Mouse (Mus musculus): ENCODE results near the gene Lcmt2. TPM values are rescaled to one million over a fixed set of nuclear protein-coding genes. Genes with fewer than 3 reads are reported as not detected.

The Lcmt2 gene
- polyA plus RNA-seq, 1 experiment from 2014 or later, result 22.3 TPM

DNA sequence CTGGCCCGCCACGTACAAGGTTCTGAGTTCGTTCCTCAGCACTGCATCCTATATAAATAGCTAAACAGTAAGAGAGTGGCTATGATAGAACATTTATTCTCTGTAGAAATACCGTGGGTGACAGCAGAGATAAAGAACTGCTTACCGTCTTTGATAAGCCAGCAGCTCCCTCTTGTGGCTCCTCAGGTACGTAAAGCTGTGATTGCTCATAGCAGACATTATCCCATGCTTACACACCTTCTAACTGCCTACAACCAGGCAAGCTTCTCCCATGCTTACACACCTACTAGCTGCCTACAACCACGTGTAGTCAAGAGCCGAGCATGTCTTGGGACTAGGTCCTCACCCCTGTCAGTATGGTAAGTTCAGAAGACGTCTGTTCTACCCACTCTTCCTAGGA, 38.4 kb downstream of the Lcmt2 start:
- 27% methylated on average over 9 of the region's 9 CpGs for WGBS
- ATAC-seq (ENCODE audit: low FRiP score), result no peak
- no peaks in the 10 kb centered on the region for H3K4me1 ChIP-seq

DNA sequence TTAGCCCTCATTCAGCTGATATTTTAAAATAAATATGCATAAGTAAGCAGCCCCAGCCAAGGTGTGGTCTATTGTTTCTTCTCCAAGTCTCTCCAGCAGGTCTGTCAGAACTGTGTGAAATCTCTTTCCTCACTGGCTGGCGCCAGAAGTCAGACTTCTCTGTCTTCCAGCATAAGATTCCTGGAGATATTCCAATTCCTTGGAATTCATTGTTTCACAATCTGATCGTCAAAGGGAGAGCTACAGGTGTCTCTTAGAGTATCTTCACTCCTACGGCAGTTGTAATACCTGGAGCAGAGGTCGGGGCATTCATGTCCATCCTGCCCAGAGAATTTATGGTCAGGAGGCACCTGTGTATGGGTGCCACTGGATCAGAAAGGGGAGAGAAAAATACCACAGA, 50.7 kb downstream of the Lcmt2 start:
- H3K9ac ChIP-seq, result no peak overlapping the region
- H3K9me3 ChIP-seq (replicated peaks), result no peaks in the 10 kb centered on the region
- H3K4me3 ChIP-seq, result no peak overlapping the region
- H3K4me1 ChIP-seq, result no peaks in the 10 kb centered on the region
- H3K27ac ChIP-seq, result no peak overlapping the region
- no peak for ATAC-seq (ENCODE audit: low FRiP score)
- WGBS, result 75% methylated on average over 4 of the region's 4 CpGs
- H3K36me3 ChIP-seq, result no peaks in the 10 kb centered on the region
- no peak overlapping the region for H3K4me2 ChIP-seq (replicated peaks)
- no peaks in the 10 kb centered on the region for H3K27me3 ChIP-seq

More for the DNA sequence above, 38.4 kb downstream of the Lcmt2 start:
- Histone ChIP-seq H3K4me3 (no peak overlapping the region), H3K36me3 (no peaks in the 10 kb centered on the region), H3K27ac (no peak overlapping the region), H3K27me3 (no peaks in the 10 kb centered on the region), H3K9me3 (replicated peaks) (no peaks in the 10 kb centered on the region), H3K4me2 (replicated peaks) (no peak overlapping the region), H3K9ac (no peak overlapping the region)

DNA sequence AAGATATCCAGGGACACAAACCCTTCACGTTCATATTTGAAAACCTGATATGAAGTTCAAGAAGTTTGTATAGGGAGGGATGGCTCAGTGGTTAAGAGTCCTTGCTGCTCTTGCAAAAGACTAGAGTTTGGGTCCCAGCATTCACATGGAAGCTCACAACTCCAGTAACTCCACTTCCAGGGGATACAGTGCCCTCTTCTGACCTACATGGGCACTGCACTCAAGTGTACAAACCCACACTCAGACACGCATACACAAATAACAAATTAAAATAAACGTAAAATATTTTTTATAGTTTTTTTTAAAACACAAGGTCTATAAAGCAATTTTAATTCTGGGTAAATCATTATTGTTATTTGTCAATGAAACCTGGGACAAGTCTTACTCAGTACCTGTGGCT, 51.9 kb downstream of the Lcmt2 start:
- Histone ChIP-seq H3K4me3 (no peak overlapping the region), H3K27me3 (no peaks in the 10 kb centered on the region), H3K4me2 (replicated peaks) (no peak overlapping the region), H3K27ac (no peak overlapping the region), H3K9ac (no peak overlapping the region), H3K9me3 (replicated peaks) (no peaks in the 10 kb centered on the region), H3K4me1 (no peaks in the 10 kb centered on the region), H3K36me3 (no peaks in the 10 kb centered on the region)
- no peak for ATAC-seq (ENCODE audit: low FRiP score)
- WGBS, result 92% methylated on average over 3 of the region's 3 CpGs

DNA sequence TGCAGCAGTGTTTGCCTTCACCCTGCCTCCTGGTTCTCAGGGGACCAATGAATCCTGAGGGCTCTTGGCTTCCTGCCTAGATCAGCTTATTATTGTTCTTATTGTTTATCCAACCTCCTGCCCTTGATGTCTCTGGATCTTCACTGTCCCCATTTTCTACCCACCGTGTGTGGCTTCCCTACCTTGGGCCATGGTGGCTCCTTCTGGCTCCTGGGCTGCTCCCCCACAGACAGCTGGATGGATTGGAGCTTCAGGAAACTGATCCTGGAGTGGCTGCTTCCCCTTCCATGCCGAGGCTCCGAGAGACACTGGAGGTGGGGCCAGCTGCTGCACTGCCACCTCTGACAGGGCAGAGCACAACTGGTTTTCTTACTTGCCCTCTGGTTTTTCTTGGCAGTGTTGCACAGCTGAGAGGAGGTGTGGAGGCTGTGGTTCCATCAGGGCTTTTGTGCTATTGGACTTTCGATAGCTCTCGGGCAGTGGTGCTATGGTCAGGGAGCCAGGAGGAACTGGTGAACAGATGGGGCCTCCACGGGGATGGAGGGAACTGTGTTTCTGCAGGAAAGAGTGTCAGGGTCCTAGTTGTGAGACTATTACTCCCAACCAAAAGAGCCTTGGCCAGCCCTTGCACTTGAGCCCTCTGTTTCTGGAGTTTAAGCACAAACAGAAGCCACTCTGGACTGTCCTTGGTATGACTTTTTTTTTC, 54.8 kb downstream of the Lcmt2 start, which contains the start of gene Tgm5:
Gene Tgm5 (minus strand): TSS at position 362 of the 706 bp plus-strand sequence.
- Histone ChIP-seq H3K4me1 (no peaks in the 10 kb centered on the region), H3K4me2 (replicated peaks) (no peak within 1 kb of the TSS), H3K9me3 (replicated peaks) (no peaks in the 10 kb centered on the region), H3K27me3 (no peaks in the 10 kb centered on the region), H3K4me3 (no peak within 1 kb of the TSS), H3K9ac (no peak within 1 kb of the TSS), H3K27ac (no peak within 1 kb of the TSS), H3K36me3 (no peaks in the 10 kb centered on the region)
- 52% methylated on average over 6 of the region's 6 CpGs for WGBS
- no peak for ATAC-seq (ENCODE audit: low FRiP score)

DNA sequence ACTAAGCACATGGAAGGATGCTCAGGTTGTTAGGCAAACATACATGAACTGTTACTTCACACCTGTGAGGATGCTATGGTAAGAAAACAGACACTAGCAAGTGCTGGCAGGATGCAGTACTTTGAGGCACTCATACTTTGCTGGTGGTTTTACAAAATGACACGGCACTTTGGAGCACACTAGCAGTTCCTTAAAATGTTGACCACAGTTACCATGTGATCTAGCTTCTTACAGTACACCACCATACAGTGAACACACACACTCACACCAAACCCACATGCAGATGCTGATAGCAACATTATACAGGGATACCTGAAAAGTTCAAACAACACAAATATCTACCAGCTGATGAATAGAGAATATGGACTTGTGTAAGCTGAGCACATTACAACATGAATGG, 57.8 kb downstream of the Lcmt2 start:
- Histone ChIP-seq H3K27me3 (no peaks in the 10 kb centered on the region), H3K9me3 (replicated peaks) (no peaks in the 10 kb centered on the region), H3K4me2 (replicated peaks) (no peak overlapping the region), H3K4me3 (no peak overlapping the region), H3K4me1 (no peaks in the 10 kb centered on the region), H3K9ac (no peak overlapping the region), H3K27ac (no peak overlapping the region), H3K36me3 (no peaks in the 10 kb centered on the region)
- 94% methylated on average over 1 of the region's 1 CpGs for WGBS
- ATAC-seq (ENCODE audit: low FRiP score), result no peak

Other genes starting within 250 kb of the Lcmt2 start
- gene Ubr1, start 169.9 kb downstream of the Lcmt2 start, polyA plus RNA-seq (2016; fragmentation: Nextera tagmentation; extraction: Ambion mirVana), result 28.6 and 33.4 TPM in 2 replicates
- gene Tmem62, start 163.6 kb downstream of the Lcmt2 start, polyA plus RNA-seq (2016; fragmentation: Nextera tagmentation; extraction: Ambion mirVana), result 6.2 and 6.3 TPM in 2 replicates
- gene Ccndbp1, start 132.2 kb downstream of the Lcmt2 start, polyA plus RNA-seq (2016; fragmentation: Nextera tagmentation; extraction: Ambion mirVana), result 59.1 and 61.0 TPM in 2 replicates
- 5.3 and 6.8 TPM in 2 replicates for gene Epb42, start 103.6 kb downstream of the Lcmt2 start, polyA plus RNA-seq (2016; fragmentation: Nextera tagmentation; extraction: Ambion mirVana)
- gene Tgm5, start 54.8 kb downstream of the Lcmt2 start, polyA plus RNA-seq (2016; fragmentation: Nextera tagmentation; extraction: Ambion mirVana), result not detected in 2 replicates
- not detected in 2 replicates for gene Tgm7, start 30.9 kb downstream of the Lcmt2 start, polyA plus RNA-seq (2016; fragmentation: Nextera tagmentation; extraction: Ambion mirVana)
- gene Adal, start 225 bp downstream of the Lcmt2 start, polyA plus RNA-seq (2016; fragmentation: Nextera tagmentation; extraction: Ambion mirVana), result 29.2 and 29.6 TPM in 2 replicates
- 70.0 and 74.5 TPM in 2 replicates for gene Tubgcp4, start 30.0 kb upstream of the Lcmt2 start, polyA plus RNA-seq (2016; fragmentation: Nextera tagmentation; extraction: Ambion mirVana)
- gene Zscan29, start 30.5 kb upstream of the Lcmt2 start, polyA plus RNA-seq (2016; fragmentation: Nextera tagmentation; extraction: Ambion mirVana), result 11.5 and 13.6 TPM in 2 replicates
- 207 and 211 TPM in 2 replicates for gene Trp53bp1, start 130.8 kb upstream of the Lcmt2 start, polyA plus RNA-seq (2016; fragmentation: Nextera tagmentation; extraction: Ambion mirVana)
- 10.4 and 14.6 TPM in 2 replicates for gene Map1a, start 148.9 kb upstream of the Lcmt2 start, polyA plus RNA-seq (2016; fragmentation: Nextera tagmentation; extraction: Ambion mirVana)
- gene Ppip5k1, start 214.7 kb upstream of the Lcmt2 start, polyA plus RNA-seq (2016; fragmentation: Nextera tagmentation; extraction: Ambion mirVana), result 15.4 and 15.6 TPM in 2 replicates
- 15.4 and 19.5 TPM in 2 replicates for gene Ckmt1, start 217.1 kb upstream of the Lcmt2 start, polyA plus RNA-seq (2016; fragmentation: Nextera tagmentation; extraction: Ambion mirVana)
- gene Strc, start 246.5 kb upstream of the Lcmt2 start, polyA plus RNA-seq (2016; fragmentation: Nextera tagmentation; extraction: Ambion mirVana), result not detected in 2 replicates